Mouse (Mus musculus): ENCODE results near the gene Park7. TPM values are rescaled to one million over a fixed set of nuclear protein-coding genes. Genes with fewer than 3 reads are reported as not detected.
A peak's percentile ranks its signal among the peaks of the same experiment; 100 is the strongest.

The Park7 gene
- polyA plus RNA-seq, 1 experiment: 284 TPM

DNA sequence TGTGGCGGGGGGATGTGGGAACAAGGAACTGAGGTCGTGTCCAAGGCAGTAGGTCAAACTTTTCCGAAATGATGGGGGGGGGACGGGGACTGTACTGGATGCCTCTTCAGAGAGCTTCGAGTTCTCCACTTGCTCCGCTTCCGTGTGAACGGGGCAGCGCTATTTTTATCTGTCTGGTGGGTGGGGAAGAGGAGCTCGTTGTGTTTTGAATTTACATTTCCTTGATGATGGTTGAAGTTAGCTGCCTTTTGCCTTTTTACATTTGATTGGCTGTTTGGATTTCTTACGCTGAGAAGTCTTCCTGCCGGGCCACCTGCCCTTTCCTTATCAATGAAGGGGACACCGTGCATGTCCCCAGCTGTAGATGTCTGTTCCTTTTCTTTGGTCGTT, 23.8 kb upstream of the Park7 start:
- TF ChIP-seq POLR2A (IDR thresholded peaks at IDR 0.05; ENCODE audit: extremely low read depth, insufficient read depth, low read length) (no peak), CTCF (IDR thresholded peaks at IDR 0.05; ENCODE audit: extremely low read depth, insufficient read depth, low read length) (no peak)
- peaks cover 6% of the 10 kb centered on the region for H3K4me1 ChIP-seq (ENCODE audit: control insufficient read depth, insufficient read depth, low read length)
- peak overlapping the region; percentile 20 for H3K4me3 ChIP-seq (ENCODE audit: insufficient read depth, low read length)
- peak overlapping the region; percentile 62; the same call in 1 of the 2 replicates for H3K27ac ChIP-seq (ENCODE audit: insufficient read depth, low read length)

DNA sequence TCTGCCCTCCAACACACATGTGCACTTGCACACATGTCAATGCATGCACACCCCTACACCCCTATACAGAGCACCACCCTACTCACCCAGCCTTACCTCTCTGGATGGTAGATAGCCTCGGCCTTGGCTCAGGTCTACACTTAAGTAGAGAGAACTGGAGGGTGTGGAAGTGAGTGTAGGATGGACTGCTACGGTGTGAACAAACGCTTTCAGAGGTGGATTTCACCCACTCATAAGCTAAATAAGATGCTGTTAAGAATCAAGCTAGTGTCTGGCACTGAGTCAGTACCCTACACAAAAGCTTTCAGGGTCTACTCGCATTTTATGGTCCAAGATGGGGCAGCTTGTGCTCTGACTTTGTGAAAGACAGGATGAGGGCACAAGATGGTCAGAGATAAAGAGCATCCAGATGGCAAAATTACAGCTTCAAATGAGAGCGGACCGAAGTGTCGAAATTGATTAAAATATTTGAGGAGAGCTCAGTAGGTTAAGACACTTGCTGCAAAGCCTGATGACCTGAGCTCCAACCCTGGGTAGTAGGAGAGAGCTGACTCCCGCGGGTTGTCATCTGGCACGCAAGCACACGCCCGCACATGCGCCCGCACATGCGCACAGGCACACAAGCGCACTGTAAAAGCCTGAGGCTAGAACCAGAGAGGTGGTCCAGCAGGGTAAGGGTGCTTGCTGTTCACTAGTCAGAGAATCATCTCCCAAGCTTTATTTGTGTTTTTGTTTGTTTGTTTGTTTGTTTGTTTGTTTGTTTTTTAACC, 23.2 kb upstream of the Park7 start:
- Histone ChIP-seq H3K4me1 (ENCODE audit: control insufficient read depth, insufficient read depth, low read length) (peaks cover 6% of the 10 kb centered on the region), H3K4me3 (ENCODE audit: insufficient read depth, low read length) (peak overlapping the region; percentile 20), H3K27ac (ENCODE audit: insufficient read depth, low read length) (peak overlapping the region; percentile 62)
- TF ChIP-seq POLR2A (IDR thresholded peaks at IDR 0.05; ENCODE audit: extremely low read depth, insufficient read depth, low read length): no peak
- TF ChIP-seq CTCF (IDR thresholded peaks at IDR 0.05; ENCODE audit: extremely low read depth, insufficient read depth, low read length): no peak

DNA sequence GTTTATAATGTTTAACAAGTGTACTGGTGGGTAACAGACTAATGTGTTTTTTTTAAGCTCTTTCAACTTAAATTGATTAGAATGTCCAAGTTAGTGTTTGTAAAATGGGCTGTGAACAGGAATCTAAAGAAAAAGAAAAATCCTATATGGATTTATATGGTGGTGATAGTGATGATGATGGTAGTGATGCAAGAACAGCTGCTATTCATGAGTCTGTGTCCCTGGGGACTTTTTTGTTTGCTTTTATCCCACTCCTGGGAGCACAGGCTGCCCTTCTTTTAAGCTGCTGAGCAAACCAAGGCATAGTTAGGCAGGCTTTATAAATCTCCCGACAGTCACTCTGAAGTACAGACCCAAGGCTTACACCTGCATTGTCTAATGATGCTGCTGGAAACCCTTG, 19.3 kb upstream of the Park7 start:
- TF ChIP-seq POLR2A (IDR thresholded peaks at IDR 0.05; ENCODE audit: extremely low read depth, insufficient read depth, low read length) (no peak), CTCF (IDR thresholded peaks at IDR 0.05; ENCODE audit: extremely low read depth, insufficient read depth, low read length) (no peak)

DNA sequence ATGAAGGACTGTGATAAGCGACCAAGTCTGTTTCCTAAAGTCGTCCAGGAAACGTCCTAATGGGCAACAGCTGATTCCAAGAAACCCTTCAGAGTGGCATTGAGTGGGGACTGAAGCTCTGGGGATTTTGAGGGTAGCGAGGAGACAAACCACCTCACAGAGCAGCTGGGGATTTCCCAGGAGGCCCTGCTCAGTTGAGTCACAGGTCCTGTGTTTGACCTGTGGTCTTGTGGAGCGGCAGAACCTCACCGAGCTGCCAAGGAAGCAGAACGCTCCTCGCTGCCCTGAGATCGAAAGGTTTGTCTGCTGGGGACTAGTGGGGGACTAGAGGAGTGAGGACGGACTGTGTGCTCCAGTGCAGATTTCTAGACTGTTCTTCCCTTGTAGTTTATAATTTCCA, 13.6 kb upstream of the Park7 start:
- no peak overlapping the region for H3K27ac ChIP-seq (ENCODE audit: insufficient read depth, low read length)
- TF ChIP-seq POLR2A (IDR thresholded peaks at IDR 0.05; ENCODE audit: extremely low read depth, insufficient read depth, low read length) (no peak), CTCF (IDR thresholded peaks at IDR 0.05; ENCODE audit: extremely low read depth, insufficient read depth, low read length) (no peak)
- no peak overlapping the region for H3K4me3 ChIP-seq (ENCODE audit: insufficient read depth, low read length)
- H3K4me1 ChIP-seq (ENCODE audit: control insufficient read depth, insufficient read depth, low read length): no peaks in the 10 kb centered on the region

More for the DNA sequence above, 19.3 kb upstream of the Park7 start:
- H3K4me3 ChIP-seq (ENCODE audit: insufficient read depth, low read length): no peak overlapping the region
- peaks cover 4% of the 10 kb centered on the region for H3K4me1 ChIP-seq (ENCODE audit: control insufficient read depth, insufficient read depth, low read length)
- H3K27ac ChIP-seq (ENCODE audit: insufficient read depth, low read length): no peak overlapping the region

DNA sequence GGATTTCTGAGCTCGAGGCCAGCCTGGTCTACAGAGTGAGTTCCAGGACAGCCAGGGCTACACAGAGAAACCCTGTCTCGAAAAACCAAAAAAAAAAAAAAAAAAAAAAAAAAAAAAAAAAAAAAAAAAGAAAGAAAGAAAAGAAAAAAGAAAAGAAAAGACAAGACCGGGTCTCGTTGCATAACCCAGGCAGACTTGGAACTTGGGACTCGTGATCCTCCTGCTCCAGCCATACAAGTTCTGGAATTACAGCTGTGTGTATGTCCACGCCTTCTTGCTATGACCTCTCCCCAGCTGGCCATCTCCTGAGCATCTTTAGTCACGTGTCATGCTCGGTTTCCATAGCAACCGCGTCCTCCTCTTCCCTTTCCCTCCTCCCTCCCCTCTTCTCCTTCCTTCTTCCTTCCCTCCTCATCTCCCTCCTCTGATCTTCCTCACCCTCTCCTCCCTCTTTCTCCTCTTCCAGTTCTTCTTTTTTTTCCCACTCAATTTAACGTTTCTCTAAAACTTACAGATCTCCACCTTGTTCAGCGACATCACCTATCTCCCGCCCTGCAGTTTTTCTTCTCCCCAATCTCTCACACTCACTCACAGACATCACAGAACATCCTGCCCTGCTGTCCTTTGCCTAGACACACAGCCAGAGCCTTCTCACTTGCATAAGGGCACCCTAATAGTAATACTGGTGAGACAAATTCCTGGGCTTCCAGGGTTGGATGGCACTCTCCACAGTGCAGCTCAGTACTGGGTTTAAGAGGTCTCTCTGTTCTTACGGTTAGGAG, 12.9 kb upstream of the Park7 start:
- no peaks in the 10 kb centered on the region for H3K4me1 ChIP-seq (ENCODE audit: control insufficient read depth, insufficient read depth, low read length)
- H3K27ac ChIP-seq (ENCODE audit: insufficient read depth, low read length): no peak overlapping the region
- TF ChIP-seq CTCF (IDR thresholded peaks at IDR 0.05; ENCODE audit: extremely low read depth, insufficient read depth, low read length) (no peak), POLR2A (IDR thresholded peaks at IDR 0.05; ENCODE audit: extremely low read depth, insufficient read depth, low read length) (no peak)
- no peak overlapping the region for H3K4me3 ChIP-seq (ENCODE audit: insufficient read depth, low read length)

DNA sequence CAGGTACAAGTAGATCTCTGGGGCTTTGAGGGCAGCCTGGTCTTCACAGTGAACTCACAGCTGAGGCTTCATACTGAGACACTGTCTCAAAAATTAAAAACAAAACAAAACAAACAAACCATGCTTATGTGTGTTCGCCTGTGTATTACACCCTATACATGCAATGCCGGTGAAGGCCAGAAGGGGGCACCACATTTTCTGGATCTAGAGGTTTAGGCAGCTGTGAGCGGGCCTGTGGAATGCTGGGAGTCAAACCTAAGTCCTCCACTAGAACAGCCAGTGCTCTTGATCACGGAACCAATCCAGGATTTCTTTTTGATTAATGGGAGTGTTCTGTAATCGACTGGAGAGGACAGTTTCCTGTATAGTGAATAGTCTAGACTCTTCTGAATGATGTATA, 11.7 kb upstream of the Park7 start:
- TF ChIP-seq CTCF (IDR thresholded peaks at IDR 0.05; ENCODE audit: extremely low read depth, insufficient read depth, low read length) (no peak), POLR2A (IDR thresholded peaks at IDR 0.05; ENCODE audit: extremely low read depth, insufficient read depth, low read length) (no peak)
- no peak overlapping the region for H3K4me3 ChIP-seq (ENCODE audit: insufficient read depth, low read length)
- no peaks in the 10 kb centered on the region for H3K4me1 ChIP-seq (ENCODE audit: control insufficient read depth, insufficient read depth, low read length)
- H3K27ac ChIP-seq (ENCODE audit: insufficient read depth, low read length): no peak overlapping the region

DNA sequence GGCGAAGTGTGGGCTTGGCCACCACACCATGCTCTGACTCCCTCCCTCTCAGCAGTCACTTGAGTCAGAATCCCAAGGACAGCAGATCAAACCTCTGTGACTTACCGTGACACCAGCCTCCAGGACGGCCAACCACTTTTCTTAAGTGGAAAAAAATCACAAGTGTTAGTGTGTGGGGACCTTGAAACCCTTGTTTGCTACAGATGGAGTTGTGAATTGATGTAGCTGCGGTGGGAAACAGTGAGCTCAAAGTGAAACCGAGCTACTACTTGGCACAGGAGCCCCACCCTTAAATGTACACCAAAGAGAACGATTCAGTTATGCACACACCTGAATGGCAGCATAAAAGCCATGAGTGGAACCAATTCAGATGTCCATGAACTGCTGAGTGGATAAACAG, 10.7 kb upstream of the Park7 start:
- Histone ChIP-seq H3K27ac (ENCODE audit: insufficient read depth, low read length) (no peak overlapping the region), H3K4me3 (ENCODE audit: insufficient read depth, low read length) (no peak overlapping the region), H3K4me1 (ENCODE audit: control insufficient read depth, insufficient read depth, low read length) (no peaks in the 10 kb centered on the region)
- TF ChIP-seq POLR2A (IDR thresholded peaks at IDR 0.05; ENCODE audit: extremely low read depth, insufficient read depth, low read length) (no peak), CTCF (IDR thresholded peaks at IDR 0.05; ENCODE audit: extremely low read depth, insufficient read depth, low read length) (no peak)

DNA sequence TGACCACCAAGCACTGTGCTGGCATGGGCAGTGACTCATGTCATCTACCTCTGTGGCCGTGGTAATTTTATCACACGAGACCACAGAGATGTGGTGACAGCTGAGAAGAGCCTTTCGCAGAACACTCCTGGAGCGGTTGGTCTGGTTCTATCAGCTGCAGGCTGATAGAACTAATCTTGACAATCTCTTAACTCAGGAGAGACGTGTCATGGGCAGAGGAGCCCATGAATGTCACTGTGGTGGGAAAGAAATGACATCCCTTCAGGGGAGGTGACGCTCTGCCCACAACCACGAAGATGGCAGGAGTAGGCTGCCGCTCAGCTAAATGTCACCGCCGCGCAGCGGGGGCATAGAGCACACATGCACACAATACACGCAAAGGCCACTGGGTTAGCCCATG, 10.1 kb upstream of the Park7 start:
- Histone ChIP-seq H3K4me3 (ENCODE audit: insufficient read depth, low read length) (no peak overlapping the region), H3K27ac (ENCODE audit: insufficient read depth, low read length) (no peak overlapping the region), H3K4me1 (ENCODE audit: control insufficient read depth, insufficient read depth, low read length) (no peaks in the 10 kb centered on the region)
- TF ChIP-seq CTCF (IDR thresholded peaks at IDR 0.05; ENCODE audit: extremely low read depth, insufficient read depth, low read length): no peak

DNA sequence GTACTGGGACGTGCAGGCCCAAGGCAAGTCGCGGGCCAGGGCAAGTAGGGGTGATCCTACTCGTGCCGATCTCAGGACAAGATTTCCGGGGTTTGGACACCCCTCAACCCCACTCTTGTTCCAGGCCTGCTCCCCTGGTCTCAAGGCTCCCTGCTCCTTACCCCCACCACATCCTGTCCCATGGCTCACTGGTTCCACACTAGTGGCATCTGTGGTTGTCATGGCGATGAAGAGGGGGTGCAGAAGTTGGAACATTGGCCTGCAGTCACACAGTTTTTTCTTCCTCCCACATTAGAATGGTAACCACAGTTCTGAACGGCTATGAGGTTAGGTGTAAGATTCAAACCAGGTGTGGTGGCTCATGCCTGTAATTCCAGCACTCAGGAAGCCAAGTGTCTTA, 7.0 kb upstream of the Park7 start:
- Histone ChIP-seq H3K27ac (ENCODE audit: insufficient read depth, low read length) (no peak overlapping the region), H3K4me3 (ENCODE audit: insufficient read depth, low read length) (no peak overlapping the region), H3K4me1 (ENCODE audit: control insufficient read depth, insufficient read depth, low read length) (no peaks in the 10 kb centered on the region)
- TF ChIP-seq CTCF (IDR thresholded peaks at IDR 0.05; ENCODE audit: extremely low read depth, insufficient read depth, low read length) (no peak), POLR2A (IDR thresholded peaks at IDR 0.05; ENCODE audit: extremely low read depth, insufficient read depth, low read length) (no peak)

Data from cortical plate, adult 2 months (tissue).